Mouse (Mus musculus) spleen, postnatal 4 days (tissue): ENCODE results near the gene Pole4.

Experiments
- DNase-seq, 2 experiments: peaks; one replicate each; pipeline ENCODE4 v3.0.0; 2022; ENCODE audit warnings: low spot score in 2 of 2

The Pole4 gene

DNA sequence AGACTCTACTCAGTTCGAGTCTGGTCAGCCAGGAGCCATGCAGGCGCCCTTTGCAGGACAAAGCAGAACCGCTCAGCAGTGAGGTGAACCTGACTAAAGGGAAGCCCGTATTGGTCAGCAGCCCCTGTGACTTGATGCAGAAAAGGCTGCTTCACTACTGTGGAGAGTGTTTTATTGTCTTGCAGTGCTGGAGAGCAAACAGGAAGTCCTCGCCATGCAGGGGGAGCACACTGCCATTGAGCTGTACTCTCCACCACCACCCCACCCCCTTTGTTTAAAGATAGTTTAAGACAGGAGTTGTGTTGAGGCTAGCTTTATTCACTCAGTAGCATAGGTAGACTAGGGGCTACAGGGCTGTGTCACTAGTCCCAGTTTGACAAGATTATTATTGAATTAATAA is at the start of gene Pole4:
Gene Pole4, minus strand, starts transcription at position 145 of the 400 bp plus-strand sequence.
- DNase-seq: no peak

DNA sequence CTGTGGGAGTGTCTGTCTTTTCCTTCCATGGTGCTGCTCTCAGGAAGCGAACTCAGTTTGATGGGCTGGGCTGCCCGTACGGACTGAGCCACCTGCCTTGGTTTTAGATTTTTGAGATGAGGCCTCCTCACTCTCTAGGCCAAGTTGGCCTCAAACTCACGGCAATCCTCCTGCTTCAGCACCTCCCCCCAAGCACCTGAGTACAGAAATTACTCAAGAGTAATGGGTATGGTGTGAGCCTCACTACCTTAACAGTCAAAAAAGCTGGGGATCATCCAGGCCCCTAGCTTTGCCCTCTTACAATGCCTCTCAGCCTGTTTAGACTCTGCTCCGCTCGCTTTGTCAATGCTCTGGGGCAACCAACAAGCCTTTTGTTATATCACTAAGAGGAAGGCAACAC is 49.6 kb upstream of the Pole4 start:
- no peak for DNase-seq

DNA sequence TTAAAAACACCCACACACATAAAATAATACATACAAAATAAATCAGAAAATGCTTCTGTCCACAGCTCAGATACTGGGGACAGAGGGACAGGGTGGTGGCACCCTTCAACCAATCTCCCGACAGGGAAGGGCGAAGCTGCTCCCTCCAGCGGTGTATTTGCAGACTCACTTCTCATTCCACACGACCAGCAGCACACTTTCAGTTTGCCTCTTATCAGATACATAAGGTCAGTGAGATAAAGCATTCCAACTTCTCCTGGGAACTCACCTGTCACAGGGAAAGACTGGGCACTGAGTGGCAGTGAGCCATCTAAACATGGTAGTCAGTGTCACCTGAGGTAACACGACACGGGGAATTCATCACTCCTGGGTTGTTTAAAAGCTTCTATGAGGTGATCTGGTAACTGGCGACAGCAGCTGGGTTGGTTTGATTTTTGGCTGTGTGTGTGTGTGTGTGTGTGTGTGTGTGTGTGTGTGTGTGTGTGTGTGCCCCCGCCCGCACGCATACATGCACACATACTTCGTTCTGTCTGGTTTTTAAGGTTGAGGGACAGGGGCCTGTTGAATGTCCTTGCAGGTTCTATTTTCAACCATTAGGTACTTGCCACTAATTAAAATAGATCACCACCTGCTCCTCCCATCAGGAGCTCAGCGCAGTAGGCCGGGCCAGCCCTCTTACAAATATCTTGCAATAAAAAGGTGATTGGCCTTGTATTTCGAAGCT is 48.6 kb upstream of the Pole4 start:
- DNase-seq: no peak

DNA sequence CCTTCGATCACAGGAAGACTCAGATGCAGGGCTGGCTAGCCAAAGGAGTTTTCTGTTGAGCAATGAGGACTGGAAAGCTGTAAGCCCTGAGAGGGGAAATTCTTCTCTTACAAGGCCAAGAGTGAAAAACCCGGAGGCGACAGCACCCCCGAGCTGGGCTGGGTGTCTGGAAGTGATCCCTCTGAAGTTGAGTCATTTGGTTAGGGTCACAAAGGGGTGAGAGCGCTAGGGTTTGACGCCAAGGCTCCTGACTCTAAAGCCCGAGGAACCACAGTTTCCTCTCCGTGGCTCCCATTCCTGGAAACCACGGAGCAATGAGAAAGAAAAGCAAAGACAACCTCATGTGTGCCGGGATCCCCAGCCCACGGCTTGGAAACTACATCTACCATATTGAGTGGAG is 47.9 kb upstream of the Pole4 start:
- DNase-seq: no peak

DNA sequence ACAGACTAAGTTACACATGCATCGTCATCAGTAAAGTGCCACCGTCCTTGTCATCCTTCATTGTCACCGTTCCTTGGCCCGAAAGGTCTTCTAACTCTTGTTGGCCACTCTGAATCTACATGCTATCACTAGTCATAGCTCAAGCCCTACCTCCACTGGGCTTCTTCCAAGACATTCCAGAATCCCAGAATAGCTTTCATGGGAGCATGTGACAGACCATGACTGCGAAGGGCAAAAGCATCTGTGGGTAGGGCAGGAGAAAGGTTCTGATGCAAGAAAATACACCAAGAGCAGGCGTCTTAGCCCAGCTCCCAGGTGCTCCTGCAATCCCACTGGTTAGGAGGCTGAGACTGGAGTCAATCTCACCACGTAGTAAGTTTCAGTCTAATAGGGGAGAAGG is 46.6 kb upstream of the Pole4 start:
- DNase-seq: no peak

DNA sequence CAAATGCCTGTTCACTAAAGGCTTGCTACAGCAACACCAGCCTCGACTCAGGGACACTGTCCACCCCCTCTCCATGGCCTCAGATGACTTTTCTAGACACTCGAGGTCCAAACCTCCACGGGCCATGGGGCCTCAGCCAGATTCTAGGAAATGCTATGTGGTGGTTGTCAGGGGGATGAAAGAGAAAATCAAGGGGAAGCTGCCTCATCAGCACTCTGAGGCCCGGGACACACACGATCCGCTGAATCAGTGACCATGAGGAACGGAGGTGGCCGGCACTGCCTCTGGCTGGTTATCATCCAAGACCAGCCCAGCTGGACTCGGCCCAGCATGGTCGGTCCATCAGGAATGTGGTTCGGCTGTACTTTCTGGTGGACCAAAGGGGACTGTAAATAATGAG is 45.9 kb upstream of the Pole4 start:
- no peak for DNase-seq

DNA sequence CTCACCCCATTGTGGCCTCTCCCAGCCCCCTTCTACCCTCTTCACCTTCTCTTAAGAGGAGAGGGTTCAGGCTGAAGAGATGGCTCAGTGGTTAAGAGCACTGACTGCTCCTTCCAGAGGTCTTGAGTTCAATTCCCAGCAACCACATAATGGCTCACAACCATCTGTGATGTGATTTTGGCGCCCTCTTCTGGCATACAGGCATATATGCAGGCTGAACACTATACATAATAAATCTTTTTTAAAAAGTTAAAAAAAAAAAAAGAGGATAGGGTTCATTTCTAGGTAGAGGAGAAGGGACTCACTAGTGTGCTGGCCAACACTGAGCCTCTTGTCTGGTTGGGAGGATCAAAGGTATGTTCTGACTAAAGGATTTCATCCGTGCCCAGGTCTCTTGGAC is 44.9 kb upstream of the Pole4 start:
- no peak for DNase-seq

DNA sequence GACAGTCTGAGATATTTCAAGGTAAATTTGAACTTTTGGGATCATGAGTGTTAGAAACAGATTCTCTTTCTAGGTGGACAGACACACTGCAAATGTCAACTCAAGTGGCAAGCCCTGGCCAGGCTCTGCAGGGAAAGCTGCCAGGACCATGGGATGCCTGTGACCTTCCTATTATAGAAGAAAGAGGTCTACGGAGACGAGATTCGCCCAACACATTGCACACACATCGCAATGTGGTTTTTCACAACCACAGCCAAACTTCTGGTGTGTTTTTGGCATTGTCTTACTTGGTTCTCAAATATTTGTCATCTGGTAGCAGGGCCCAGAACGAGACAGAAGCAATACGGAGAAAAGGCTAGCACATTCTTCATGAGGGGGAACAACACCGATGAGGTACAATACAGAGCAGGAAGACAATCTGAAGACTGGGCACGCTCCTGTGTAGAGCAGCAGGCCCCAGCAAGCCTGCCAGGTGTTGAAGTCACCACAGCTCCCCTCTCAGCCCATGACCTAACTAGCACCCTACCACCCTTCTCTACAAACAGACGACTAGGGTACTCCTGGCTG is 43.0 kb upstream of the Pole4 start:
- DNase-seq: no peak

DNA sequence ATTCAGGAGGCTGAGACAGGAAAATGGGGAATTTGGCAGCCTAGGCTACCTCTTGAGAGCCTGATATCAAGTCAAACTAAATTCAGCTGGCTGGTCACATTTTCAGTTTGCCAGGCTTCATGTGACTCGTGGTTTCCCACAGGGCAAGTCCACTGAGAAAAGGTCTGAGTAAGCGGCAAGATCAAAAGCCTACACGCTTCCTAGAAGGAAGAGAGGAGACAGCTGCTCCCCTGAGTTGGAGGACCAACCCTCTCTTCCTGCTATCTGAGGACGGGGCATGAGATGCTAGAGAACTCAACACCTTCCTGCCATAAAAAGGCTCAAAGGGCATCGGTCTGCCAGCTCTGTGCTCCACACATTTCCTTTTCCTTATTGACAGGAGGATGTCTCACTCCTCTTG is 41.9 kb upstream of the Pole4 start:
- DNase-seq: no peak

DNA sequence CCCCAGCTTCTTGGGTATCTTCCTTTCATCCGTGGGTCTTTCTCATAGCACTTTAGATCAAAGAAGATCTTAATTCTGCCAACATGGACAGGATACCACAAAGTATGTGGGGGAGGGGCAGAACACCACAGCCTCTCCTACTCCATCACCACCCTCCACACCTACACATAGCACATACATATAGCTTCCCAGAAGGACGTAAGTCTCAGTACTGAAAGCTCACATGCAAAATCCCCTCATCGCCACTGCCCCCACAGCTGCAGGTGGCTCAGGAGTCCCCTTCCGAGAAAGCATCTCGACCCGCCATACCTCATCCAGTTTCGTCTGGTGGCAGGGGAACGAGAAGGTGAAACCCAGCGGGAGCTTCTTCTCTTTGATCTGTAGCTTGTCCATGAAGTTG is 39.4 kb upstream of the Pole4 start:
- no peak for DNase-seq

DNA sequence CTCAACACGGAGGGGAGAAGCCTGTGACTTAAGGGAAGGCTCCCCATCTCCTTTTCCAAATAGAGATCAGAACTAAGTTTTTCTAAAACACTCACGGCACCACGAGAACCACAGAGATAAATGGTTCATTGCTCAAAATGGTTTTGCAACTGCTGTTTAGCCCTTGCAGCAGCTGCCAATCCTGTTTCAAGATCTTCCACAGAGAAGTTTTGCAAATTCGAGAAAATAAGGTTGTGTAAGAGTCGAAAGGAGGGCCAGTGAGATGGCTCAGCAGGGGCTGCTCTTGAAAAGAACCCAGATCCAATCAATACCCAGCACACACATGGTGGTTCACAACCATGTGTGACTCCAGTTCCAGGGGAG is 36.3 kb upstream of the Pole4 start:
- DNase-seq: no peak

DNA sequence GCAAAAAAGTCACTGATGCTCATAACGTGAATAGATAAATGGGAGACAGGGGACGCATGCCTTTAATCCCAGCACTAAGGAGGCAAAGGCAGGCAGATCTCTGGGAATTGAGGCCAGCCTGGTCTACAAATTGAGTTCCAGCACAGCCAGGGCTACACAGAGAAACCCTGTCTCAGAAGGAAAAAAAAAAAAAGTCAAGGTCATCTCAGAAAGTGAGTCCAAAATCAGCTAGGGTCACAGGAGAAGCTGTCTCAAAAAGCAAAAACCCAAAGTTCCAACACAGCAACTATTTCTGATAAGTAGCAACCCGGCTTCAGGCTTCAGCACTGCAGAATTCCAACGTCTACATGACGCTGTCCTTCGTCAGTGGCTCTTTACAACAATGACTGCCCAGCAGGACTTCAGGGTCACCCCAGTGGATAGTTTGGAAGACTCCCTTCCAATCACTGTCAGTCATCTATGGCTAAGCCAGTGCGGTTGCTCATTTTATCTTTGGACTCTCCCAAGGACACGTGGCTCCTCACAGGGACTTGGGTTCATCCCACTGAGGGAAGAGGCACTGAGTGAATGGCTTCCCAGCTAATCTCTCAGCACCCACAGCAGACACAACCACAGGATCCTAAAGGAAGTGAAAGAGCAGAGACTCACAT is 35.8 kb upstream of the Pole4 start:
- no peak for DNase-seq

DNA sequence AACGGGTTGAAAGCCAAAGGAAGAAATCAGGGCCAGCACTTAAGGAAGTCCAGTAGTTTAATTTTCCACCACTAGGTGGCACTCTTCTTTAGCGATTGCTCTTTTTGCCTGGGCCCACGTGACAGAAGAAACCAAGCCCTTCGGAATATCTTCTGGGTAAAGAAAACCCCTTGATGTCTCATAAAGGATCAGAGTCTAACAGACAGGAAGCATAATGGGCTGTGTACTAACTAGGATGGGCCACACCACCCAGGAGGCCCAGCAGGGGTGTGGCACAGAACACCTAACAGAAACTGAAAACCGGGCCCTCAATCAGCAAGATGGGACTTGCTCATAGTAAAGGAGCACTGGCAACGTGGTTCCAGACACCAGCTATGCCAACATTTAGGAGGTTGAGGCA is 35.1 kb upstream of the Pole4 start:
- peak in 1 of 2 experiments; percentile 37 for DNase-seq

DNA sequence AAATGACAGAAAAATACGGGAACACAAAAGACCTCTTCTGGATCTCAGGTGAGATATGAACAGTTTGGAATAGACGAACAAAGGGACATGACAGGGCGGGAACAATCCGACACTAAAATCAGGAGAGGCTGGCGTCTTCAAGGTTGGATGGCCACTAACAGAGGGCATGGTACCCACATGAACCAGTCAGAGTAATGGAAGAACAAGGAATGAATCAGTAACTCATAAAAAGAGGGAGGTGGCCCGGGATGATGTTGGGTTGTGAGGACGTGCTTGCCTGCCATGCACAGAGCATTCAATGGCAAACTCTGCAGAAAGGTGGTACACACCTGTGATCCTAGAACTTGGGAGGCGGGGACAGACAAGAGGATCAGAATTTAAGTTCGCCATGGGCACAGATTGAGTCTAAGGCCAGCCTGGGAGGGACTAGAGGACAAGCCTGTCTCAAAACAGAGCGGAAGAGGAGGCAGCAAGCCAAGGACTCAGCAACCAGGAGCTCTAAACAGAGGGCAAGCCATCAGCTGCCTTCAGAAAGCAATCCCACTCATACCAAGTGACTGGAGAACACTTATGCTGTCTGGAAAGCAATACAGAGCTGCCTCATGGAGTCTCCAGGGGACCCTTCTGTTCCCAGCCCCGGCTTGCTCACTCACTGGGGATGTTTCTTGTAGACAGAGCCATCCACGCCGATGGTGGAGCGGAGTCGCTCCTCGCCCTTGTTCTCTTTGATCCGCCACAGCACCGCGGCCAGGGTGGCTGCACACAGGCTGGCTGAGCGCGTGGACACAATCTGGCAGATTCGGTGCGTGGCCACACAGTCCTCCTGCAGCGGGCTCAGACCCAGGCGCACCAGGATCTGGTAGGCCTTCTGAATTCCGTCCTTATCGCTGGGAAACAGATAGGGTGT is 32.7 kb upstream of the Pole4 start:
- DNase-seq: no peak

DNA sequence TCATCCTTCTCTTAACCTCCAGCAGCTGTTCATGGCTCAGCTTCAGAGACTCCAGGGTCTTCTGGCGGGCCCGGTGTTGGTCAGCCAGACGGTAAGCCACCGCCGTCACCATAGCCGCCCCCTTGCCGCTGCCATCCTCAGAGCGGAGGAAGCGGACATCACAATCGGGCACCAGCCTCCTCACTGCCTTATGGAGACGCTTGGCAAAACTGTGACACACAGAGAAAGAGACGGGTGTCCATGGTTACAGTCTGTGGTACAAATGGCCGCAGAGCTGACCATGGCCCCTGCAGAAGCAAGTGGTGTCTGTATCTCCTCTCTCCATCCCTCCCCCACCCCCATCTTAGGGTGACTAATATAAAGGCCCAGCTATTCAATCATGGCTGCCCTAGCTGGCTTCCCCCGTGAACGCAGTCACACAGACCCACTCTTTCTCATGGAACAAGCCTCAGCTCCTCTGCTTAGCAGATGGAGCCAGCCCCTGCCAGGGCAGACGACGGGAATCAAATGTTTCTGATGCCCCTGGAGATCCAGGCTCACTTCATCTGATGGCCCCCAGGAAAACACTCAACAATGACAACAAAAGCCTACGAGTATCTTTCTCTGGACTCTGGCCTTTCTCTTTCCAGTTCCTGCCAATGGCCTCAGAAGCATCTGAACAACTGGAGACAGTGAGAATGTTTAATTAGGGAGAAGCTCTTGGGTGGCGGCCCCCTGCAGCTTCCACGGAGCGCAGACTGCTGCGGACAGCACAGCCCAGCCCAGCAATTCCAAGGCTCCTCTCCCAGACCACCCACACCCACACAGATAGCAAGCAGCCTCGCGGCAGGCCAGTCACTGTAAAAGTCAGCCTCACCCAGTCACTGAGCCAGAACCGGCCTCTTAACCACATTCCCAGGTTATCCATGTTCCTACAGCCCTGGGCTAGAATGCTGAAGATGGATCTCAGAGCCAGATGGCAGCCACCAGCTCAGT is 31.7 kb upstream of the Pole4 start:
- no peak for DNase-seq

DNA sequence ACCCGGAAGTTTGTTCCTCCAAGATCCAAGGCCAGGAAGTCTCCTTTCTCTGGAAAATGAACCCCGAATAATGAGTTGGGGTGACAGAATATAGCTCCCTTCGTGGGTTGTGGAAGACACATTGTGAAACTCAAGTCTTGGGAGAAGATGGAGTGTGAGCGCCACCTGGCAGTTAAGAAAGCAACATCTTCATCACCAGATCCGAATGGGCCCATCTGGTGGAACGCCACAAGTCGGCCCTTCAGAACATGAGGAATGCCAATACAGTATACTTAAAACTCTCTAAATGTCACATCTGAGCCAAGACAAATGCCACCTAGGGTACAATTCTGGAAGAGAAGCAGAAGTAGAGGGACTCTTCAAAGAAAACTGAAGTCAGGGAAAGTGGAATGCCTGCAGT is 30.2 kb upstream of the Pole4 start:
- DNase-seq: no peak

DNA sequence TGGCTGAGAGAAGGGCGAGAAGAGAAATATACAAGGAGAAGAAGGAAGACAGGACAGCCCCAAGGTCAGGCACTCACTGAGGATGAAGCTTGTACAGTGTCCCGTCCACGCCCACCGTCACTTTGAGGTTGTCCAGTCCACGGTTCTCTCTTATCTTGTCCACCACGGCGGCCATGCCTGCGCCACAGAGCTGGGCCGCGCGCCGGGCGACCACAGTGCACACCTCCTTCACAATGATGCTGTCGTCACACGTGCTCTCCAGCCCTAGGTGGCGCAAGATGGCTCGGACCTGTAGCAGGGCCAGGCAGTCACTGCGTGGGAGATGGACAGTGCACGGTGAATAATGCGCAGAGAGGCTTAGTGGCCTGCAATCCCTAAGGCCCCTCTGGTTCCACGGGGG is 23.5 kb upstream of the Pole4 start:
- DNase-seq: no peak

DNA sequence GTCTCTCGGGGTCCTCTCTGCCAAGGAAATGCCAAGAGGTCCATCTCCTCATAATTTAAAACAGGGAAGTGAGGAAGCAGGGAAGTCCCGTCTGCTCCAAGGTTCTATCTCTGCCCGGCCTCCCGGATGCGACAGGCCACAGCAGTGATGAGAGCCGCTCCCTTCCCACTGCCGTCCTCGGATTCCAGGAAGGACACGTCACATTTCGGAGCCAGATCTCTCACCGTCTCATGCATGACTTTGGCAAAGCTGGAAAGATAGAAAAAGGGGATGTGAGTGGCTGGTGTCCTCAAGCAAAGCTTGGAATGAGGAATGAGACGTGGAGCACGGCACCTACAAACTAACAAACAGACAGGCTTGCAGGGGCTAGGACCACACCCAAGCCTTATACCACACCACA is 22.0 kb upstream of the Pole4 start:
- DNase-seq: no peak

DNA sequence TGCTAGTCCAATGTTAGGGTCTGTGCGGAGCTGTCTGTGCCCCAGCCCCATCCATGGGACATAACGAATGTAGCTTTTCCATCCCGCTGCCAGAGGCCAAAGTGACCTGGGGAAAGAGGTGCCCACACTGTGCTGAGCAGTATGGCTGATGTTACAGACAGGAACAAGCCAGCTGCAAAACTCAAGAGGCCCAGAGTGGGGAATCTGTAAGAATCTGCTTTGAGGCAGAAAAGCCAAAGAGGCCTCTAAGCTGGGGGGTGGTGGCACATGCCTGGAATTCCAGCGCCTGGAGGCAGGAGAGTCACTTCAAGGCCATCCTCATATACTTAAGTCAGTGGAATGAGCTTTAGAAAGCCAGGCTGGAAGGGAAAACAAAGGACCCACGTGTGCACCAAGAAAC is 18.2 kb upstream of the Pole4 start:
- DNase-seq: no peak

DNA sequence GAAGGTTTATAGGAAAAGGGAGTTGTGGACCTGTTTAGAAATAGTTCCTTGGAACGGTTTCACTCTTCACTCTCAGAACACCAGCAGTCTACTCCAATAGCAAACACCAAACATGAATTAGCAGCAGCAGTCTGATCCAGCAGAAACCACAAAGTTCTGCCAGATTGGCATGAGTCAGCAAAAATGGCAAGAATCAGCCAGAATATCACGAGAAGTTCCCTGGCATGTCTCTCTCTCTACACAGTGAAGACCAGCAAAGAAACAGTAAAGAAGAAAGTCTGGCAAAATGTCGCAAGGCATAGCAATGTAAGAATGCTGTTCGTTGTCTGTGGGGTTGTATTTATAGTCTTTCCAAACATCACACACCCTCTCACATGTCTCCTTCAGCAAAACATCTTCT is 11.0 kb upstream of the Pole4 start:
- DNase-seq: no peak

DNA sequence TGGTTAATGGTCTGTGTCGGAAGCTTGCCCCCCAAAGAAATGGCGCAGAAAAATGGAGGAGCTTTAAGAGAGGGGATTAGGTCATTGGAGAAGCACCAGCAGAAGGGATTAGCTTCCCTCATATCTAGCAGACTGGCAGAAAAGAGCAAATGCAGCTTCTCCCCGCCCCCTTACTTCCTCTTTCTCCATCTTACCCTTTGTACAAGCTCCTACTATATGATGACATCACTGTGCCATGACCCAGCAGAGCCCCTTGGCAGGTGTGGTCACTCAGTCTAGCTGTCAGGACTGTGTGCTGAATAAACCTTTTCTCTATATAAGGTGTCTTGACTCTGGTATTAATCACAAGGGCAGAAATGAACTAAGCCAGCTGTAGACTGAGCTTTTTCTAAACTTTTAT is 10.5 kb upstream of the Pole4 start:
- DNase-seq: no peak
